Mouse (Mus musculus) thymus, adult 2 months (tissue): ENCODE results near the gene Vamp2.

Experiments
- CTCF ChIP-seq: fragments of 200-500 bp; IDR thresholded peaks from 2 replicates; pipeline ENCODE4 v1.5.1; 2012; ENCODE audit warnings: mild to moderate bottlenecking, control low read depth, low read length, moderate library complexity, borderline replicate concordance; ENCODE audit not compliant: control insufficient read depth, poor library complexity, insufficient read depth; ENCODE audit errors: extremely low read depth
- POLR2A ChIP-seq: fragments of 200-500 bp; IDR thresholded peaks from 2 replicates; pipeline ENCODE4 v1.6.1; 2012; ENCODE audit warnings: mild to moderate bottlenecking, low read length, control low read depth, moderate library complexity; ENCODE audit not compliant: control insufficient read depth, poor library complexity, insufficient read depth; ENCODE audit errors: extremely low read depth

DNA sequence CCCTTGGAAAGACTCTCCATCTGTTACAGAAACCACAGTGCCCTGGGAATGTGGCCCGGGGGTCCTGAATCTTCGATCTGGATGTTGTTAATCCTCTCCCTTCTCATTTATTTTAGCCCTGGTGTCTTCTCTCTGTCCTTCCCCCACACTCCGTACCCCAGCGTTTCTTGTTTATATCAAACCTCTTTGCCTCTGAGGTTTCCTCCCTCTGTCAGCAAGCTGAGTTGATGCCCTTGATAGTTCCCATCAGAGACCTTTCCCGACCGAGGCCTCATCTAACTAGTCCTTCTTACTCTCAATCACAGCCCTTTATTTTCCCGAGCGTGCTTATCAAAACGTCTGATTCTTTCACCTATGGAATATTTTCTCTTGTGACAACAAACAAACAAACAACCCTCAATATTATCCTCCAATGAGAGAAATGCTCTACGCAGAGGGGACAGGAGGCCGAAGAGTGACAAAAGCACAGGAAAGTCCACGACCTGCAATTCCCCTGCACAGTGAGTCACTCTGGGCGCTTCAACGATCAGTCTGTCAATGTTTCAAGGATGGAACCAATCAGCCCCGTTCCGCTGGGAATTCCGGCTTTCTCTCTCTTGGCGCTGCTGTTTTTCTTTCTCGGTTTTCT lies 29.4 kb upstream of the Vamp2 start:
- TF ChIP-seq POLR2A (no peak), CTCF (no peak)
